Mouse (Mus musculus) thymus, adult 18-20 months (tissue): ENCODE results near the gene Ltbr.
A peak's percentile ranks its signal among the peaks of the same experiment; 100 is the strongest.
"Not testable (repeated sequence)": the region's sequence is repeated elsewhere in the genome, so short reads cannot be mapped to it uniquely, and the experiment has no call there.

Experiments used
- DNase-seq, 2 experiments: peaks; one replicate each; pipeline ENCODE4 v3.0.0; 2022; ENCODE audit warnings: mixed read lengths in 2 of 2

Gene Ltbr

DNA sequence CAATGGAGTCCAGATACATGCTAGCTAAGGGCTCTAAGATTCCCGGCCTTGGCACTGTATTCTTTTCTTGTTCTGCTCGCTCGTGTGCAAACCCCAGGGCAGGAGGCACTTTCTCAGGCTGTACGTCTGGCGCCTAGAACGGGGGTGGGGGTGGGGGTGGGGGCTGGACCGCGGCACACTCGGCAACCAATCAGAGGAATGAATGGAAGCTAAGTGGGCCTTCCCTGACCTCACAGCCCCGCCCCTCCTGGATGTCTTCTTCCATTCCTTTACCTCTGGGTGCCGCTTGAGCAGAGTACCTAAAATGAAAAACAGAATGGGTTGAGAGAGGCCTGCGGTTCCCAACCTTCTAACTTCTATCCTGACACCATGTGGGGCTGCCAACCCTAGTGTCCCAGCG is 4.8 kb downstream of the Ltbr start:
- no peak for DNase-seq

DNA sequence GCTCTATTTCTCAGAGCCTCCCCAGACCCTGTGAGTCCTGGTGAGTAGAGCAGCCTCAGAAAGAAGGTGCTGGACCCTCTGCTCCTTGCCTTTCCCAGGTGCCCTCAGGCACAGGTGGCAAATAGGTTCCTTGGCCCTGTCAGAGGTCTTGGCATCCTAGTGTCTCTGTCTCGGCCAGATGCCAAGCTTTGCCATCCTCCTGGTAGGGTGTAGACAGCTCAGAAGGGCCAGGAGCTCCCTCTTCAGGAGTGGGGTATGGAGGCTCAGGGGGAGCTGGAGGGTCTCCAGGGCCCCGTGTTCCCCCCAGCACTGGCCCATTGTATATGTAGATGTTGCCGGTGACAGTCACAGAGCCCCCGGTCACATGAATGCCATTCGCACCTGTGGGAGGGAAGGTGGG is 6.6 kb downstream of the Ltbr start:
- no peak for DNase-seq

GRCm38 (mm10) chr6:125305465-125305864 is 8.2 kb downstream of the Ltbr start:
- no peak for DNase-seq

DNA sequence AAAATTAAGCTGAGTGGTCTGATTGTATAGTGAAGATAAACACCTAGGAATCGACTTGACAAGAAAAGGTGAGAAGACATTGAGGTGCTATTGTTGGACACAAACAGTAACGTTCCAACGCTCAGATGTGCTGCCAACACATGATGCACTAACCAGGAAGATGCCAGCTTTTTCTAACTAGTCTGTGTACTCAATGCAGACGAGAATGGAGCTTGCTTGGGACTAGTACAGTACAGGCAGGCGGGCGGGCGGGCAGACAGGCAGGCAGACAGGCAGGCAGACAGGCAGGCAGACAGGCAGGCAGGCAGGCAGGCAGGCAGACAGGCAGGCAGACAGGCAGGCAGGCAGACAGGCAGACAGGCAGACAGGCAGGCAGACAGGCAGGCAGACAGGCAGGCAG is 9.3 kb downstream of the Ltbr start:
- not testable (repeated sequence) for DNase-seq

DNA sequence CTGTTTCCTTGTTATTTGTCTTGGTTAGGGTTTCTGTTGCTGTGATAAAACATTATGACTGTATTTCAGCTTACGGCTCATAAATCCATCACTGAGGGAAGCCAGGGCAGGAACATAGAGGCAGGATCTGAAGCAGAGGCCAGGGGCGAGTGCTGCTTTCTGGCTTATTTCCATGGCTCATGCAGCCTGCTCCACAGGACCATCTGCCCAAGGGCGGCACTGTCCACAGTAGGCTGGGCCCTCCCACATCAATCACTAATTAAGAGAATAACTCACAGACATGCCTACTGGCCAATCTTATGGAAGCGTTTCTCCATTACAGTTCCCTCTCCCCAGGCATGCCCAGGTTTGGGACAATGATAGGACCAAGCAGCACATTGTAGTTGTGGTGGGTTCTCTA is 10.4 kb downstream of the Ltbr start:
- no peak for DNase-seq

- DNase-seq = no peak
Measured at GRCm38 (mm10) chr6:125302231-125302982, 11.3 kb downstream of the Ltbr start.

DNA sequence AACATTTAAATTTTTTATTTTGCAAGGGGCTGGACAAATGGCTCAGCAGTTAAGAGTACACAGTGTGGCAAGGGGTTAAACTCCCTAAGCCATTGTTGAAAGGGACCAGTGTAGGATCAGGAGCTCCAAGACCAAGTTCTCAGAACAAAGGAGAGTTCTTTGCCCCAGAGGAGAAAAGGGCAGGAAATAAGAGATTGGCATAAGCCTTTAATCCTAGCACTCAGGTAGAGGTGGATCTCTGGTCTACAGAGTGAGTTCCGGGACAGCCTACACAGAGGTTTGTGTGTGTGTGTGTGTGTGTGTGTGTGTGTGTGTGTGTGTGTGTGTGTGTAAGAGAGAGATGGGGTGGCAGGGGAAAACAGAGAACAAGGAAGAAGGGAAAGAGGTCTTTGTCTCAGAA is 12.7 kb downstream of the Ltbr start:
- no peak for DNase-seq

DNA sequence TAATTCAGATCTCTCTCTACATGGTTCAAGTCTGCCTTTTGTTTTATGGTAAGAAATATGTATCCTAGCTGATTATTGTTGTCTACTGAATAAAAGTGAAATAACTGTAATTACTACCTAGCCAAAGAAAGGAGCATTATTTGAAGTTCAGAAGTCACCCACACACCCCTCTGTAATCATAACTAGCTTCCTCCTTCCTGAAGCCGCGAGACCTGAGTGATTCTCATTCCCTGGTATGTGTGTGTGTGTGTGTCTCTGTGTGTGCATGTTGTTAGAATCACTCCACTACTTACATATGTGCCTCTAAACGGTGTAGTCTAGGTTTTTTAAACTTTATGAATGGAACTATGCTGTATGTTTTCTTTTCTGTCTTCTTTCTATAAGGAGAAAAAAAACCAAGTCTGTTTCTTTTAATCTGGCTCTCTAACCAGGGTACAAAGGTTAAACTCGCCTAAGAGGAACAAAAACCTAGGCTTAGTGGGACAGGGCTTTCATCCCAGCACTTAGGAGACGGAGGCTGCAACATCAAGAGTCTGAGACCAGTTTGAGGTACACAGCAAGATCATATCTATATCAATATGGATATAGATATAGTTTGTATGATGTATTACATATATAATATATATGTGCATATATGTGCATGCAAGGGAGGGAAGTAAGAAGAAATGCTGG is 16.4 kb downstream of the Ltbr start:
- no peak for DNase-seq

GRCm38 (mm10) chr6:125294049-125294448 is 19.6 kb downstream of the Ltbr start:
- DNase-seq = no peak

- DNase-seq = no peak
Measured at GRCm38 (mm10) chr6:125292256-125292655, 21.4 kb downstream of the Ltbr start.

DNA sequence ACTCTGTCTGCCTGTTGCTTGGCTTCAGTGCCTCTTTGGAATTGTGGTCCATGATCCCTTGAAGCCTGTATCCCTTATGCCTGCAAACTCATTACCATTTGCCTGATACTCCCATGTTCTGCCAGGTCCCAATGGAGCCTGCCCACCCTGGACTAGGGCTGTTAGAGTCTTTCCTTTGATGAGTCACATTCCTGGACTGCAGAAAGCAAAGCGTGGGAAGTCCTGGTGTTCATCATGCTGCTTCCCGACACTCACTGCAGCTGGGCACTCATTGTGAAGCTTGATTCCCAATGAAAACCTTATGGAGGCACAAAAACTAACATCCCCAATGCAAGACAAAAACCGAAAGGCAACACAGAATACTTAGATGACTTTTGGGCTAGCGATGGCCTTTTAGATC is 22.4 kb downstream of the Ltbr start:
- no peak for DNase-seq

DNA sequence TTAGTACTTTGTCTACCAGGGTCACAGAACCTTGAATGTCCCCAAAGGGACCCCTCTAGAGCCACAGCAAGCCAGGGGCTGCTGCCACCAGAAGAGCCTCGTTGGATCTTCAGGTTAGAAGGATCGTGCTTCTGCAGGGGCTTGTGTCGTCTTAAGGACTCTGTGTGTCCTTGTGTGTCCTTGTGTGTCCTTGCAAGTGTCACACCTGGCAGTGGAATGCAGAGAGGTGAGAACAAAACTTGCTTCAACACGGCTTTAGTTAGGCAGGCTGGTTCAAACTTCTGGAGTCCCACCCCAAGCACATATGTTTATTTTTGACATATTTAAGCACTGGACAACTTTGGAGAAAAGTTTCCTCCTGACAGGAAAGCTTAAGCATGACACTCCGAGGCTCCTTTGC is 25.0 kb downstream of the Ltbr start:
- DNase-seq = no peak

GRCm38 (mm10) chr6:125286944-125287343 is 26.7 kb downstream of the Ltbr start:
- DNase-seq = no peak

- no peak for DNase-seq
Measured at GRCm38 (mm10) chr6:125285890-125286289, 27.8 kb downstream of the Ltbr start, which contains the start of gene Tuba3a. Gene Tuba3a (minus strand): TSS chr6:125286042.

GRCm38 (mm10) chr6:125284751-125285150 is 28.9 kb downstream of the Ltbr start:
- DNase-seq = no peak

DNA sequence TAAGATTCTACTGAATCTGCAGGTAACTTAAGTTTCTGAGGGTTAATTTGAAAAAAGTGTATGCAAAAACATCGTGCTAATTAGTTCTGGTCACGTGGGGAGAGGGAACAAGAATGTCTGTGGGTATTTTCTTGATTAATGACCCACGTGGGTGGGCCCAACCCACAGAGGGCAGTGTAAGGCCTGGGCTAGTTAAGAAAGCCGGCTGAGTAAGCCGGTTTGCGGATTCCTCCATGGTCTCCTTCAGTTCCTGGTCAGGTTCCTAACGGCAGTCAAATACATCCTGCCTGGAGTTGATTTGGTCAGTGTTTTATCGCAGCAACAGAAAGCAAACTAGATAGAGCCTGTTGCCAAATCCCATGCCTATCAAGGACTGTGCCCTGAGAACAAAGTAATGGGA is 29.4 kb downstream of the Ltbr start:
- DNase-seq = no peak

- not testable (repeated sequence) for DNase-seq
Measured at GRCm38 (mm10) chr6:125282721-125283120, 31.0 kb downstream of the Ltbr start.

DNA sequence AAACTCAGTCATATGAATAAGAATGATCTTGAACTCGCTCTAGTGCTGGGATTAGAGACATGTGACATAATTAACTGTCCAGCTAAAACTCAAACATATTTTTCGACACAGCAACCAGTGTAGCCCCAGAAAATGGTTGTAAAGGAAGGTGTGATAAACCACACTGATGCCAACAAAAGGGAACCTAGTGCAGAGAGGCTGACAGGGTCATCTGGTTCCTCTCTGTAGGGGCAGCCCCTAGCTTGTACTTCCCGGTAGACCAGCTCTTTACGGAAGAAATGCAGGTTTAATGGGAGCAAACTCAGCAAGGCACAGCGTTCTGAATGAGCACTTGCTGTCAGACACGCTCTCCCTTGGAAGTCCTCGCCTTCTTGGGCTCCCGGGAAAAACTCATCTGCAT is 34.0 kb downstream of the Ltbr start:
- DNase-seq = no peak

DNA sequence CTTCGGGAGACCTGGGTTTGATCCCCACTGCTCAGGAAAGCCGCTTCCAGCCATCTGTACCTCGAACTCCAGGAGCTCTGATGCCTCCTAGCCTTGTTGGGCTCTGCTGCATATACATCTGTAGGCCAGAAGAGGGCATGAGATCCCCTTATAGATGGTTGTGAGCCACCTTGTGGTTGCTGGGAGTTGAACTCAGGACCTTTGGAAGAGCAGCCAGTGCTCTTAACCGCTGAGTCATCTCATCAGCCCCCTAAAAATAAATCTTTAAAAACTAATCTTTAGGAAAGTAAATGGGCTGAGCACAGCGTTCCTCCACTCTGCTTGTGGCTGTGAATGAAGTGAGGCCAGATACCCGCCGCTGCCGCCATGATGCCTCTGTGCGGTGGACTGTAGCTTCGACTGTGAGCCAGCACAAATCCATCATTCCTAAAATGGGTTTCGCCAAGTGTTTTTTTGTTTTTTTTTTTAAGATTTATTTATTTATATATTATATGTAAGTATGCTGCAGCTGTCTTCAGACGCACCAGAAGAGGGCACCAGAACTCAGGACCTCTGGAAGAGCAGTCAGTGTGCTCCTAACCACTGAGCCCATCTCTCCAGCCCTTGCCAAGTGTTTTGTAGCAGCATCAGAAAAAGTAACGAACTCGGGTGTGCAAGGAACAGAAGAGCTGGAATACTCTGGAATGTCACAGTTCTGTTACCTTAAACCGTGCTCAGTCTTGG is 38.7 kb downstream of the Ltbr start:
- no peak for DNase-seq

GRCm38 (mm10) chr6:125272228-125272785 is 41.4 kb downstream of the Ltbr start:
- no peak for DNase-seq

- DNase-seq = peak; percentile 67 to 75
Measured at GRCm38 (mm10) chr6:125271455-125272227, 42.0 kb downstream of the Ltbr start.

- DNase-seq = no peak
Measured at GRCm38 (mm10) chr6:125268799-125269198, 44.9 kb downstream of the Ltbr start.

- no peak for DNase-seq
Measured at GRCm38 (mm10) chr6:125267469-125267868, 46.2 kb downstream of the Ltbr start.
